Mouse (Mus musculus) cerebellum, postnatal 4 days (tissue): ENCODE results near the gene Map3k6.
A peak's percentile ranks its signal among the peaks of the same experiment; 100 is the strongest.

Experiments used
- DNase-seq, 2 experiments: peaks; one replicate each; pipeline ENCODE4 v3.0.0; 2022; ENCODE audit warnings: low spot score in 2 of 2, mixed read lengths in 1 of 2

The Map3k6 gene

DNA sequence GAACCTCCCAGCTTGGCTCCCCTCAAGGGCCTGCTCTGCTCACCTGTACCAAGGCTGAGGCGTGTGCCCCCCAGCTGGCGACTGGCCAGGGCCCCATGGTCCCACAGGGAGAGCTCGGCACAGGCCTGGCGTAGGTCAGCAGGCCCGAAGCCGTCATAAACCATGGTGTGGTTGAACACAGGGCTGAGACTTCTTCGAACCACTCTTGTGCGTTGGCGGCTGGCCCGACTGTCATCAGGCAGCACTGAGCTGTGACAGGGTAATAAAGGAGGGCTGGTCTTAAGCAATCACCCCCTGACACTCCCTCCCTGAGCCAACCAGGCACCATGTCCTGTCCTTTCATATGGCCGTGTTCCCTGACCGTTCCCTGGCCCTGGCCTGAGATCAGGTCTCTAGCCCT is 12.8 kb downstream of the Map3k6 start:
- no peak for DNase-seq

DNA sequence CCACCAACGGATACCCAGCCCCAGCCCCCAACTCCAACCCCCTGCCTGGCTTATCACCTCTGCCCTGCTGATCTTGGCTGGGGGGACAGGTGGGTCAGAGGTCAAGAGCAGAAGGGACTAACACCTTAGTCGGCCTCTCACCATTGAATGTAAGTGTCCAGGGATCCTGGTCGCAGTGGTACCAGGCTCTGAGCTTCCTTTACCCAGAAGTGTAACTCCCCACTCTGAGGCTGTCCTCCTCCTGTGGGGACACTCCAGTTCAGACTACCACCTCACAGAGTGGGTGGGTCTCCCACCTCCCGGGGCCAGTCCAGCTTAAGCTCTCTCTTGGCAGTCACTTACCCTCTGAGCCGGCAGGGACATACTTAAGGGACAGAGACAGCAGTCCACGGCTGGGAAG is 14.8 kb downstream of the Map3k6 start:
- DNase-seq = no peak

- no peak for DNase-seq
These were observed 16.2 kb downstream of the Map3k6 start for GRCm38 (mm10) chr4:133256820-133257219.

DNA sequence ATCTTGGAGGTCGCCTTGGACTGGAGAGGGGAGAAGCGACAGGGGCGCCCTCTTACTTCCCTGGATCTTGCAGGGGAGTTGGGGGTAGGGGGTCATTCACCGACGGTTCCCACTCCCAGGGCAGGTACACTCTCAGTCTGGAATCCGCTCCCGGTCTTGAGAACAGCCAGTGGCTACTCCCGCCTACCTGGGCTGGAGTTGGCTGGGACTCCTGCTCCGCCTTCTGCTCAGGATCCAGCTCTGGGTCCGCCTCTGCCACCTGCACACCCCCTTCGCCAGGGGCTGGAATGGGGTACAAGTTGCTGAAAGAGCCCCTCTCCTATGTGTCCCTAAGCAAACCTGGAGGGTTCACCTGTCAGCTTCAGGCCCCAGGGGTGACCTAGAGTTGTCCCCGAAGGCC is 16.6 kb downstream of the Map3k6 start:
- DNase-seq = no peak

DNA sequence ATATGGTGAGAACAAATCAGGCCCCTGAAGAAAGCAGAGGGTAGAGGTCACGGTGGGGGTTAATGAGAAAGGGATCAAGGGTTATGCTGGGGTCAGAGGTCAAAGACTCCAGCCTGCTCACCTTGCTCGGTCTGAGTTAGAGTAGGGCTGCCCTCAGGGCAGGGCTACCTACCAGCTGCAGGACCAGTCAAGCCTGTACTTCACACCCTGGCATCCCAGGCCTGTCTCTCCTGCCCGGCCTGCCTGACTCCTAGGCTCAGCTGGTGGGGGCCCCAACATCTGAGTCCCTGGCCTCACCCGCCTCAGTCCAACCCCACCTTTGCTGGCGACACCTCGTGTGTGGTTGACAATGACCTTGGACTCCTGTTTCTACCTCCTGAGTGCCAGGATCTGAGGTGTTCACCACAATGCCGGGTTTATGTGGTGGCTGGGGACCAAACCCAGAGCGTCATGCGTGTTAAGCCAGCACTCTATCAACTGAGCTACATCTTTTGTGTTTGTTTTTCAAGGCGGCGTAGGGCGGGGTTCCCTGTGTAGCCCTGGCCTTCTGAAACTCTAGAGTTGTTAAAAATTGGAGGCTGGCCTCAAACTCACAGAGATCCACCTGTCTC is 17.3 kb downstream of the Map3k6 start:
- DNase-seq = no peak

- no peak for DNase-seq
These were observed 21.2 kb downstream of the Map3k6 start for GRCm38 (mm10) chr4:133261641-133262374.

DNA sequence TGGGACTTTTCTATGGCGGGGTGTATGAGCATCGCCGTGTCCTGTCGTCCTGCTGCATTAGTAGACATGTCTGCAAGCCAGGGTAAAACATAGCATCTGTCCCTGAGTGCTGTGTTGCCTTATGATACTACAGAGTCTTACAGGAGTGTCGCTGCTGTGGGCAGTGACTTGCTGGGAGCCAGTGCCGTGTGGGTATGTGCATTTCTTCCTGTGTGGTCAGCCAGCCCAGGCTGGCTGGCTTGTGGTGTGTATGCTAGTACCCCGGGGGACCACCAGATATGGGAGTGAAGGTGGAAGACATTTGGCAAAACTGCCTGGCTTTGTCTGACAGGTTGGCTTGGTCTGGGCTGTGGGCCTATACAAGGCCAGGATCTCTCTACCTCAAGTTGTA is 21.8 kb downstream of the Map3k6 start:
- DNase-seq = no peak

DNA sequence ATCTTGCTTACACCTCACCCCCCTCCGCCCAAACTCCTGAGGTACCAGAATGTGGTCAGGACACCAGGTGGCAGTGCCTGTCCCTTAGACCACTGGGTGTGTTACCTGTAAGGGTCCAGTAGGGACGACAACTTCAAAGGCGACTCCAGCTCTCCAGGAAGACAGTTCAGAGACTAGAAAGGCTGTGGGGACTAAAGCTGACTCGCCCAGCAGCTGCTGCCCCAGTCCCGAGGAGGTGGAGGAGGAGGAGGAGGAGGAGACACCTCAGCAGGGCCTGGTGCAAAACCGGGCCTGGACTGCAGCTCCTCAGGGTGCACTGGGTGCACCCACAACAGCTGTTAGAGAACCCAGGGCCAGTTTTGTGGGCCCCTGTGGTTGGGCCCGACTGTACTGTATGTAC is 22.3 kb downstream of the Map3k6 start, which contains the start of gene Sytl1:
Sytl1 (minus strand) TSS at position 232 of the 400 bp plus-strand sequence.
- DNase-seq = no peak

DNA sequence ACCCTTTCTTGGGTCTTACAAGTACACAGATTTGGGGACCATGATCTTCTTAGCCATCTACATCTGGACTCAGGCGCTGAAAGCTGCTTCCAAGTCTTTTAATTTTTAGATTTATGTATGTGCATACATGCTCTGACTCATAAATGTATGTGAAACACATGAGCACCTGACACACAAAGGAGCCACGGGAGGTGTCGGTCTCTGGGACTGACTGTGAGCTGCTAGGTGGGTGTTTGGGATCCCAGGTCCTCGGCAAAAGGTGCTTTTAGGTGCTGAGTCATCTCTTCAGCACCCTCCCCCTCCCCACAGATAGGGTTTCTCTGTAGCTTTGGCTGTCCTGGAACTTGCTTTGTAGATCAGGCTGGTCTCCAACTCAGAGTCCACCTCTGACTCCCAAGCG is 23.1 kb downstream of the Map3k6 start:
- no peak for DNase-seq

DNA sequence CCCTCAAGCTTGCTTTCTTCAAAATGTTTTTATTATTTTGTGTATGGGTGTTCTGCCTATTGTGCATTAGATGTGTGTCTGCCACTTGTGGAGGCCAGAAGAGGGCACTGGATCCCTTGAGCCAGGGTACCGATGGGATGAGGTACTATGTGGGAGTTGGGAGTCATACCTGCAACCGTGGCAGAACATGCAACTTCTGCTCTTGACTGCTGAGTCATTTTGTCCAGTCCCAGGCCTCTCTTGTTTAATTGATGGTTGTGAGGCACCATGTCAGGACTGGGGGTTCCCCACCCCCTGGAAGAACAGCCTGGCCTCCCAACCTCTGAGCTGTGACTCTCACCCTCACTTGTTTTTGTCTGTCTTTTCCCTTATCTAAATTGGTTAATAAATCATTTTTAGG is 23.9 kb downstream of the Map3k6 start:
- DNase-seq = no peak

- DNase-seq = no peak
These were observed 24.7 kb downstream of the Map3k6 start for GRCm38 (mm10) chr4:133265297-133265696.

DNA sequence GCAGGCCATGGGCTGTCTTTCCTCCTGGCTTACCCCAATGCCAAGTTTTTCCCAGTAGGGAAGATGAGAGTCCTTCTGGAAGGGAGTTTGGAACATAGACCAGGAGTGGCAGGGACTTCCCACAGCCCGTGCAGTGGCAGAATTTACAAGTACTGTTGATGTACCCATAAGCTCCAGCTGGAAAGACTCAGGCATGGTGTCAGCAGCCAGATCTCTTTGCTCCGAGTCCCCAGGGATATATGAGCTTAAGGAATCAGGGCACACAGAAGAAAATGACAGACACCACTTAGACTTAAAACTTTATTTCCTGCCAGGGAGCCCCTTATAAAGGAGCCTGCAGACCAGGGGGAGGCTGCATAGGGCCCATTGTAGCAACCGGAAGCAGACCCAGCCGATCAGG is 25.1 kb downstream of the Map3k6 start:
- no peak for DNase-seq

DNA sequence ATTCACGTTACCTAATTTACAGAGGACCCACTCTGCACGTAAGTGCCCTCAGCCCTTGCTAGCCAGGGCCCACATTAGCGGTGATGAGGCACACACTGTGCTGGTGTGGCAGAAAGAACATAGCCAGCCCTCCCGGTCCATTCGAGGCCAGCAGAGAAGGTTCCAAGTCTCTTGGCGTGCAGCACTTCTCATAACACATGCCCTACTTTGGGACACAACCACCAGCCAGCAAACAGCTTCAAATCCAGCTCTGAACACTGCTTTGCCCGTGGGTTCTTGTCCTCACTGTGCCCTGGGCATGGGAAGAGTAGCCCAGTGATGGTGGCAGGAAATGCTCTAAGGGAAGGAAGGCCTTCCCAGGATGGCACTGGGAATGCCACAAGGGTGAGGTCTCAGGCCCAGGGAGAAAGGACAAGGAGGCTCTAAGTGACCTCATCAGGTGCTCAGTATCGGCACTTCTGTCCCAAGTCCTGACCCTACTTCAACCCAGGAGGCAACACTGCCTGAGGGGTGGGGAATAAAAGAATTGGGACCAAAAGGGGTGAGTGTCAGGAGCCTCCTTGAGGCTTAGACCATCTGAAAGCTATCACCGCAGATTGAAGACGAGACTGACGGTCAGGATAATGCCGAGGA is 25.7 kb downstream of the Map3k6 start:
- DNase-seq = no peak

GRCm38 (mm10) chr4:133268931-133269330 is 28.3 kb downstream of the Map3k6 start:
- DNase-seq = no peak

DNA sequence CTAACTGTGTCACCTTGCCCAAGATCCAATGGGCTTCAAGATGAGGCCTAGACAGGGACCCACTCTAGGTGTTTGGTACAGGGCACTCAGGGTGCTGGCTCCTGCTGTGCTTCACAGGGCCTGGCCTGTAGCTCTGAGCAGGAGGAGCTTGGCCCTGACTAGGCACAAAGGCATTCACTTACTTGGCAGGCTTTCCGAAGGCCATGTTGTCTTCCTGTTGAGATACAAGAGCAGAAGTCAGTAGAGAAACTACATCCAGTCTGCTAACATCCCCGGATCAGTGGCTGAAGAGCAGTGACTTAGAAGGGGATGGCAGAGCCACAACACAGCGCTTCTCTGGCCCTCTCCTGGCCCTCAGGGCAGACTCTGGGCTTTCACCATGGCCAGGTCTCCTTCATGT is 29.0 kb downstream of the Map3k6 start:
- no peak for DNase-seq

DNA sequence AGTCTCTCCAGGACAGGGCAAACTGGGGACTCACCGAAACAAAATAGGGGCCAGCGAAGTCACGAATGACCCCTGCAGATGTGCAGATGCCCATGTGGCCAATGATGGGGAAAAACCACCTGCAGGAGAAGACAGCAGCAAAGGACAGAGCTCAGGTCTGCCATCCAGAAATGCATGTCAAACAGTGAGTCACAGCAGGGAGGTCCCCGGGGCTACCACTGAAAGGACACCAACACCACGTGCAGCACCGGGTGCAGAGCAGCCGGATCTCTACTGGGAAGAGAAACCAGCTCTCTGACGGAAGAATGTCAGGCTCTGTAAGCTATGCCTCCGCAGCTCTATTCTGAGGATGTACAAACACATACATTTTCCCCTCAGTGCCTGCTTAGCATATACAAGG is 30.3 kb downstream of the Map3k6 start:
- no peak for DNase-seq

DNA sequence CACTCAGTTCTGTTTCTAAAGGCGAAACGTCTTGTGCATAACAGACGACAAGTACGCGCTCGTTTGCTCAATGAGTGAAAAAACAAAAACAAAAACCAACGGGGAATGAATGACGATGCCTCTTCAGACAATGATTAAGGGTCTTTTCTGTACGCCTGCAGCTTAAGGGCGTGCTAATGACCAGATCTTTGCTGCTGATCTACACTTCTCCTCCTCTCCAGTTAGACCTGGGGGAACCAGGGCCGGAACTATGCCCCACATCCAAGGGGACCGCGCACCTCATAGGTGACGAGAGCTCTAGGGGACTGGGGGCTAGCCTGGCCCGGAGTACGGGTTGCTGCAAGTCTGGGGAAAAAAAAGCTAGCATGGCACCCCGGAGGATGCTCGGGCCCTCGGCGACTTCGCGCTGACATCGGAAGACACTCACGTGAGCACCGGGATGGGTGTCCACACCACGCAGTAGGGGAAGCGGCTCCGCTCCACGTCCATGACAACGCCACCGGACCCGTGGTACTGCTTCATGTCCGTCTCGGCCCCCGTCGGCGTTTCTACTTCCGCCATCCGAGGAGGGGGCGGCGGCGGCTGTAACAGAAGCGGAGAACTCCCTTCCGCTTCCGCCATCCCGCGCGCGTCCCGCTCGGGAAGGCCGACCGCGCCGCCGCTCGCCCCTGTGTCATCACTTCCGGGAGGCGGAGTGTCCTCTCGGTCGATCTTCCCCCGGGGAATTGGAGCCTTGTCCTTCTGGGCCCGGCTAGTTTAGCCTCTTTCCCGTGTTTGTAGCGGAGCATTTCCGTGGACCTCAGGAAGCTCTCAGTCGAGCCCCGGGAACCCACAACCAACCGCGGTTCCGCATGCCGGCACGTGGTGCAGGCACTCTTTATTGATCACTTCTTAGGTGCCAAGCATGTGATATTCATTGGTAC is 36.7 kb downstream of the Map3k6 start, which contains the start of gene Tmem222:
Tmem222 (minus strand) TSS at position 689 of the 923 bp plus-strand sequence.
- DNase-seq = peak; percentile 91 to 94

DNA sequence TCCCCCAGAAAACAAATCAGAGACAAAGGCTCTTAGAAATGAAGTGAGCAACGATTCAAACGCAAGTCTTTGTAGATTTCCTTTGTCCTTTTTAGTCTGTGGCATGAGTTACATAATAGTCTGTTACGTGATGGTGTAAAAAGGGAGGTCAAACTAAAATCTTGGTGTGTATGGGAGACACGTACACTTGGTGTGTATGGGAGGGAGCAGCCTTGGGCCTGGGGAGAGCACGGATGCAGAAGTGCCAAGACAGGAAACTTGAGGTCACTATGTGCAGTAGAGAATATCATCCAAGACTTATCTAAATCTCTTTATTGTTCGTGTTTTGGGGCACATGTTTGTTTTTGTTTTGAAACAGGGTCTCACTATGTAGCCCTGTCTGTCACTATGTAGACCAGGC is 37.4 kb downstream of the Map3k6 start:
- no peak for DNase-seq

DNA sequence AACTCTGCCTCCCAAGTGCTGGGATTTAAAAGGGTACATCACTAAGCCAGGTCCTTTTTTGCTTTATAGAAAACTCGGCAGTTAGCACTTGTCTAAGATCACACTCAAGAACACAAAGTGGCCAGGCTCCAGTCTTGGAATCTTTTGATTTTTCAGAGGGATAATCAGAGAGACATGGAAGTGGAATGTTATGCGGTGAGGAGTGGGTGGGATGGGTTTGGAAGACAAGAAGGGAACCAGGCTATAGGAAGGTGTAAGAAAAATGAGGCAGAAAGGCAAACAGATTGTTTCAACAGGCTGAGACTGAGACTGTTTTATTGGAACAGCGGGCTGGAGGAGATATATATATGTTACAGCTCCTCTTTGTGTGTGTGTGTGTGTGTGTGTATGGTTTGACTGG is 37.9 kb downstream of the Map3k6 start:
- no peak for DNase-seq

GRCm38 (mm10) chr4:133281513-133281912 is 40.9 kb downstream of the Map3k6 start:
- DNase-seq = no peak

DNA sequence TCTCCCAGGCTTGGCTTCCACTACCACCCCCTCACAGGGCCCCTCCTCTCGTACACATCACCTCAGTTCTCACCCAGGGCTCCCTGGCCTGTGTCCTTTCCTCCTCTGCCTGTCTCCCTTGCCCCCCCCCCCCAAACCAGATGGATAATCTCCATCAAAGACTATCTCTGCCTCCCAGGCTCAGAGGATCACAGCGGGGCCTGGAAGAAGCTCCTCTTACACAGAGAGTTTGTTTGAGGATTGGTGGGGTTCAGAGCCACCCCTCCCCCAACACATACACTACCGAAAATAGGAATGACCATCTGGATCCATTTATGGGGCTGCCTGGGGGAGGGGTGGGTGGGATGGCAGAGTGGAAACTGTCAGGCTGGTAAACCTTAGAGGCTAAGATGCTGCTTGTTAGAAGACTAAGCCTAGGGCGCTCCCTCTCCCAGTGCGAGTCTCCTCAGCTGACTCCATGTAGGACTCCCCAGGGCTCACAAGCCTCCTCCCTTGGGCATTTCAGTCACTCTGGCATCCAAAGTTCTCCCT is 41.4 kb downstream of the Map3k6 start:
- peak in 1 of 2 experiments; percentile 51 for DNase-seq

GRCm38 (mm10) chr4:133282656-133283055 is 42.0 kb downstream of the Map3k6 start:
- no peak for DNase-seq
